Mouse (Mus musculus): ENCODE data around the gene Usp34.
"Not testable (repeated sequence)": the region's sequence is repeated elsewhere in the genome, so short reads cannot be mapped to it uniquely, and the experiment has no call there.

The Usp34 gene

GRCm38 (mm10) chr11:23504801-23505200 lies 198.1 kb downstream of the Usp34 start:
- not testable (repeated sequence) for DNase-seq

DNA sequence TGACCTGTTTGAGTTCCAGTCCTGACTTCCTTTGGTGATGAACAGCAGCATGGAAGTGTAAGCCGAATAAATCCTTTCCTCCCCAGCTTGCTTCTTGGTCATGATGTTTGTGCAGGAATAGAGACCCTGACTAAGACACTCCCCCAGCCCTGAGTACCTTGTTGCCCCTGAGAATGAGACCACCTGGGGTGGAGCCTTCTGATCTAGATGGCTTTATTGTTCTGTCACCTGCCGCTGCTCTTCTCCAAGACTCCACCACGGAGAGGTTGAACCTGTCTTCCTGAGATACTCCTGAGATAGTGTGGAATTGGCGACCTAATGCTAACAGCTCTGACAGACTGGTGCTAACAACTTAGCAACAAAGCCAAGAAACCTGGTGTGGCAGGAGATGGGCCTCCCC lies 208.1 kb downstream of the Usp34 start:
- not testable (repeated sequence) for DNase-seq

GRCm38 (mm10) chr11:23515315-23515714 lies 208.6 kb downstream of the Usp34 start:
- no peak for DNase-seq

DNA sequence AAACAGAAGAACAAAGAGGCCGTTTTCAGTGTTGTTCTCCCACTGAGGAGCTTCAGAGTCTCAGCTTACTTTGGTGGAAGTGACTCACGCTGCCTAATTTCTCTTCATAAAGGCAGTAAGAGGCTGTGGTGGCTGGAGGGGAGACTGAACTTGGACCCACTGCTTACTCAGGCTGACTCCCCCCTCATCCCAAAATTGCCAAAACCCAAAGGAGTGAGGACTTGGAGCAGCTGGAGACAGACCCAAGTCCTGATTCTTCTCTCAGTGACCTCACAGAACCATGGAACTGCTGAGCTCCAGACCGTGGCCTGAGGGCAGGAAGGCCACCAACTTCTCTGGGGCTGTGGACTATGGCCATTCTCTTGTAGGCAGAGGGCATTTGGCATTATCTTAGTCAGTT lies 212.3 kb downstream of the Usp34 start:
- no peak for DNase-seq

DNA sequence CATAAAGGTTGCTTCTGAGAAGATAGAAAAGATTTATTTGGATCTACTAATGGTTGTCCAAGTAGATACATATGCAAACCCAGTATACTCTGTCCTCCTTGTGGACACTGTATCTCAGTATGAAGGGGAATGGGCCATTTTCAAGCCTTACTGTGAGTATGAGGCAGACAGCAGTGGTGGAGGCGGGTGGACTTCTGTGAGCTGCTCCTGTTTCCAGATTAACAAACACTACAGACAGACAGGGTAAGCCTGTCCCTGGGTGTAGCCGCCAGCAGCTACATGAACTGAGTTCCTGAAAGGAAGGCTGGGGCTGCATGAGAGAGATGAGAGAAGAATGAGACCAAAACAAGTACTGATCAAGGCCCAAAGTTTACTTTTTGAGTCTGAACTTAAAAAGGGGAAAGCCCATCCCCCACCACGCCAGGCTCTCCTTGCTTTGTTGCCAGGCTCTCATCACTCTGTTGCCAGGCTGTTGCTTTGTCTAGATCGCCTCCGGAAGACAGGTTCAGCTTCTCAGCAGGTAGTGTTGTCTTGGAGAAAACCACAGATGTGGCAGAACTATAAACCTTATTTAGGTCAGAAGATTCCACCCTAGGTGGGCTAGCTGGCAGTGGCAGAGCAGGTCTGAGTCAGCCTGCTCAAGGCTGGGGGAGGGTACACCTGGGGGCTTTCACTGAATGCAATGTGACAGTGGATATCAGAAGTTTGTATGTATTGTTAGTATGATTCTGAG lies 213.9 kb downstream of the Usp34 start, which contains the start of gene 1700093K21Rik:
Gene 1700093K21Rik, minus strand, starts transcription at position 683 of the 733 bp plus-strand sequence.
- DNase-seq: no peak

DNA sequence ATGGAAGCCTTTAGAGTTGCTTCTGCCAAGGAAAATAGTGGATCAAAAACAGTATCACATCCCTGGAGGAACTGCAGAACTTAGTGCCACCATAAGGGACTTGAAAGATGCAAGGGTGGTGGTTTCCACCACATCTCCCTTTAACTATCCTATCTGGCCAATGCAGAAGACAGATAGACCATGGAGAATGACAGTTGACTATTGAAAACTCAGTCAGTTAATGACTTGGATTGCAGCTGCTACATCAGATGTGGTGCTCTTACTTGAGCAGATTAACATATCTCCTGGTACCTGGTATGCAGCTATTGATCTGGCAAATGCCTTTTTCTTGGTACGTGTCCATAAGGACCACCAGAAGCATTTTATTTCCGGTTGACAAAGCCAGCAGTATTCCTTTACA lies 230.8 kb downstream of the Usp34 start:
- DNase-seq: no peak
